Mouse (Mus musculus): Measurements from ENCODE around the gene Wnt16. TPM values are rescaled to one million over a fixed set of nuclear protein-coding genes. Genes with fewer than 3 reads are reported as not detected.

Wnt16 gene
- polyA plus RNA-seq, 1 experiment: not detected

- peak overlapping the region; percentile 83 for H3K27ac ChIP-seq (ENCODE audit: control insufficient read depth, insufficient read depth, low read depth, low read length, poor library complexity)
- H3K4me1 ChIP-seq (ENCODE audit: control insufficient read depth, insufficient read depth, low read length): peaks cover 2% of the 10 kb centered on the region
- peak overlapping the region; percentile 36 for H3K4me3 ChIP-seq (replicated peaks; ENCODE audit: control insufficient read depth, low read depth, low read length)
- WGBS: 66% methylated on average over 13 of the region's 13 CpGs
- TF ChIP-seq CTCF (IDR thresholded peaks at IDR 0.05; ENCODE audit: control insufficient read depth, insufficient read depth, low read length): no peak
- no peak for TF ChIP-seq POLR2A (IDR thresholded peaks at IDR 0.05; ENCODE audit: borderline replicate concordance, control insufficient read depth, low read depth, low read length)
These were observed 42.3 kb downstream of the Wnt16 start for GRCm38 (mm10) chr6:22330169-22330960.

GRCm38 (mm10) chr6:22332548-22332947 lies 44.5 kb downstream of the Wnt16 start:
- Histone ChIP-seq H3K27ac (ENCODE audit: control insufficient read depth, insufficient read depth, low read depth, low read length, poor library complexity) (no peak overlapping the region), H3K4me1 (ENCODE audit: control insufficient read depth, insufficient read depth, low read length) (peaks cover 2% of the 10 kb centered on the region), H3K4me3 (replicated peaks; ENCODE audit: control insufficient read depth, low read depth, low read length) (no peak overlapping the region)
- 83% methylated on average over 2 of the region's 2 CpGs for WGBS
- TF ChIP-seq CTCF (IDR thresholded peaks at IDR 0.05; ENCODE audit: control insufficient read depth, insufficient read depth, low read length) (no peak), POLR2A (IDR thresholded peaks at IDR 0.05; ENCODE audit: borderline replicate concordance, control insufficient read depth, low read depth, low read length) (no peak)

- no peaks in the 10 kb centered on the region; the same call in 1 of the 2 replicates for H3K4me1 ChIP-seq (ENCODE audit: control insufficient read depth, insufficient read depth, low read length)
- H3K4me3 ChIP-seq (replicated peaks; ENCODE audit: control insufficient read depth, low read depth, low read length): no peak overlapping the region
- no peak for TF ChIP-seq POLR2A (IDR thresholded peaks at IDR 0.05; ENCODE audit: borderline replicate concordance, control insufficient read depth, low read depth, low read length)
- no peak for TF ChIP-seq CTCF (IDR thresholded peaks at IDR 0.05; ENCODE audit: control insufficient read depth, insufficient read depth, low read length)
- no peak overlapping the region for H3K27ac ChIP-seq (ENCODE audit: control insufficient read depth, insufficient read depth, low read depth, low read length, poor library complexity)
- WGBS: 68% methylated on average over 15 of the region's 15 CpGs
These were observed 51.9 kb downstream of the Wnt16 start for GRCm38 (mm10) chr6:22339763-22340542.

- Histone ChIP-seq H3K4me3 (replicated peaks; ENCODE audit: control insufficient read depth, low read depth, low read length) (no peak overlapping the region), H3K4me1 (ENCODE audit: control insufficient read depth, insufficient read depth, low read length) (no peaks in the 10 kb centered on the region; the same call in 1 of the 2 replicates)
These were observed 52.8 kb downstream of the Wnt16 start for GRCm38 (mm10) chr6:22340779-22341178.

GRCm38 (mm10) chr6:22343292-22343691 lies 55.3 kb downstream of the Wnt16 start:
- WGBS: 67% methylated on average over 3 of the region's 3 CpGs
- TF ChIP-seq POLR2A (IDR thresholded peaks at IDR 0.05; ENCODE audit: borderline replicate concordance, control insufficient read depth, low read depth, low read length) (no peak), CTCF (IDR thresholded peaks at IDR 0.05; ENCODE audit: control insufficient read depth, insufficient read depth, low read length) (no peak)
- H3K4me1 ChIP-seq (ENCODE audit: control insufficient read depth, insufficient read depth, low read length): peaks cover 7% of the 10 kb centered on the region
- H3K27ac ChIP-seq (ENCODE audit: control insufficient read depth, insufficient read depth, low read depth, low read length, poor library complexity): no peak overlapping the region
- no peak overlapping the region for H3K4me3 ChIP-seq (replicated peaks; ENCODE audit: control insufficient read depth, low read depth, low read length)

More at GRCm38 (mm10) chr6:22340779-22341178, 52.8 kb downstream of the Wnt16 start:
- no peak overlapping the region for H3K27ac ChIP-seq (ENCODE audit: control insufficient read depth, insufficient read depth, low read depth, low read length, poor library complexity)
- WGBS: 88% methylated on average over 14 of the region's 14 CpGs
- TF ChIP-seq CTCF (IDR thresholded peaks at IDR 0.05; ENCODE audit: control insufficient read depth, insufficient read depth, low read length) (no peak), POLR2A (IDR thresholded peaks at IDR 0.05; ENCODE audit: borderline replicate concordance, control insufficient read depth, low read depth, low read length) (no peak)

GRCm38 (mm10) chr6:22343706-22344105 lies 55.7 kb downstream of the Wnt16 start:
- WGBS: 85% methylated on average over 6 of the region's 6 CpGs
- TF ChIP-seq CTCF (IDR thresholded peaks at IDR 0.05; ENCODE audit: control insufficient read depth, insufficient read depth, low read length) (no peak), POLR2A (IDR thresholded peaks at IDR 0.05; ENCODE audit: borderline replicate concordance, control insufficient read depth, low read depth, low read length) (no peak)
- no peak overlapping the region for H3K4me3 ChIP-seq (replicated peaks; ENCODE audit: control insufficient read depth, low read depth, low read length)
- H3K27ac ChIP-seq (ENCODE audit: control insufficient read depth, insufficient read depth, low read depth, low read length, poor library complexity): no peak overlapping the region
- peaks cover 7% of the 10 kb centered on the region for H3K4me1 ChIP-seq (ENCODE audit: control insufficient read depth, insufficient read depth, low read length)

- no peak overlapping the region for H3K4me3 ChIP-seq (replicated peaks; ENCODE audit: control insufficient read depth, low read depth, low read length)
- TF ChIP-seq POLR2A (IDR thresholded peaks at IDR 0.05; ENCODE audit: borderline replicate concordance, control insufficient read depth, low read depth, low read length): no peak
- no peak for TF ChIP-seq CTCF (IDR thresholded peaks at IDR 0.05; ENCODE audit: control insufficient read depth, insufficient read depth, low read length)
- H3K4me1 ChIP-seq (ENCODE audit: control insufficient read depth, insufficient read depth, low read length): peaks cover 7% of the 10 kb centered on the region
- H3K27ac ChIP-seq (ENCODE audit: control insufficient read depth, insufficient read depth, low read depth, low read length, poor library complexity): no peak overlapping the region
- 86% methylated on average over 6 of the region's 6 CpGs for WGBS
These were observed 56.4 kb downstream of the Wnt16 start for GRCm38 (mm10) chr6:22344443-22344842.
